Mouse (Mus musculus) lung, adult 2 months (tissue): ENCODE results near the gene B3galt1. TPM values are rescaled to one million over a fixed set of nuclear protein-coding genes. Genes with fewer than 3 reads are reported as not detected.

Source experiments
- DNase-seq: peaks from one replicate; pipeline ENCODE4 v3.0.0; 2022
- H3K4me1 ChIP-seq: fragments of 200-500 bp; 2 replicates; pipeline ENCODE4 v1.6.1; 2011; ENCODE audit warnings: low read length; ENCODE audit not compliant: control insufficient read depth, insufficient read depth
- H3K4me3 ChIP-seq: fragments of 200-500 bp; replicated peaks from 2 replicates; pipeline ENCODE3; 2011; ENCODE audit warnings: low read depth, mild to moderate bottlenecking, control low read depth, low read length; ENCODE audit errors: extremely low read depth
- CTCF ChIP-seq: fragments of 200-500 bp; IDR thresholded peaks from 2 replicates; pipeline ENCODE4 v1.5.1; 2011; ENCODE audit warnings: mild to moderate bottlenecking, low read length, control low read depth; ENCODE audit not compliant: insufficient read depth
- POLR2A ChIP-seq: fragments of 200-500 bp; IDR thresholded peaks from 2 replicates; pipeline ENCODE4 v1.6.1; 2011; ENCODE audit warnings: low read depth, mild to moderate bottlenecking, control low read depth, low read length, borderline replicate concordance; ENCODE audit errors: extremely low read depth
- WGBS: fragments of 180-500 bp; shearing (Covaris S2); methylation state at CpG from one replicate; pipeline ENCODE4 v1.1.7; 2018; 5-methylcytosine and 5-hydroxymethylcytosine counted together
- polyA plus RNA-seq: library from polyadenylated mRNA; depleted of rRNA; stranded (reverse); fragments of >200 nt; gene quantifications from 2 replicates; pipeline ENCODE4 v1.2.3, GENCODE M21; 2012; rRNA removed

Gene B3galt1
- polyA plus RNA-seq, 1 experiment, result 0.36 TPM

DNA sequence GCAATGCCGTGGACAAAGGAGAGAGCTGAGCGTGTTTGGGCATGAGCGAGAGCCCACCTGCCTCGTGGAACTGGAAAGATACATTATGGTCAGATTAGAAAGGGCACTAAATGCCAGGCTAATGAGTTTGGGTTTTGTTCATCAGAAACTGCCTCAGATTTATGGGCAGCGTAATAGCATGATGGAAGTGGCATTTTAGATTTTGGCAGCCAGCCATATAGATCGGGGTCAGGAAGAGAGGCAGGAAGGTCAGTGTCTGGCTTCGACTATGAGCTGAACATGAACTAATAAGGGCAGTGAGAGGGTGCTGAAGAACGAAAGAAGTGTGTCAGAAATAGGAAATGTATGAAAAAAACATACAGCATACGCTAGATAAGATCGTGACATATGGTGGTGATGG, 605.6 kb downstream of the B3galt1 start:
- Histone ChIP-seq H3K4me3 (no peak overlapping the region), H3K4me1 (peaks cover 3% of the 10 kb centered on the region; the same call in 1 of the 2 replicates)
- 47% methylated on average over 10 of the region's 10 CpGs for WGBS
- DNase-seq, result no peak
- TF ChIP-seq POLR2A (no peak), CTCF (no peak)

Other genes with a start within 250 kb of the B3galt1 start
- gene Gm21830, start 152.1 kb upstream of the B3galt1 start, polyA plus RNA-seq, result not detected in 2 replicates
- not detected in 2 replicates for gene Gm26727, start 132.7 kb upstream of the B3galt1 start, polyA plus RNA-seq
- gene Xirp2, start 119.9 kb upstream of the B3galt1 start, polyA plus RNA-seq, result 0.06 and 1.6 TPM in 2 replicates